Mouse (Mus musculus) left cerebral cortex, adult 2 months (tissue): Measurements from ENCODE around the gene Bcas3. TPM values are rescaled to one million over a fixed set of nuclear protein-coding genes. Genes with fewer than 3 reads are reported as not detected.

Experiments
- DNase-seq, 2 experiments: peaks; one replicate each; pipeline ENCODE4 v3.0.0; 2021 to 2022; ENCODE audit warnings: low spot score in 2 of 2, mixed read lengths in 1 of 2; ENCODE audit errors: extremely low spot score in 1 of 2
- H3K27ac ChIP-seq: fragments of 200-600 bp; 2 replicates; pipeline ENCODE4 v1.8.1; 2022
- H3K4me3 ChIP-seq: fragments of 200-600 bp; 2 replicates; pipeline ENCODE4 v1.8.1; 2022
- CTCF ChIP-seq: fragments of 200-600 bp; IDR thresholded peaks from 2 replicates; pipeline ENCODE4 v1.8.1; 2022; ENCODE audit warnings: antibody characterized with exemption, mild to moderate bottlenecking, moderate library complexity
- intact Hi-C: fragments of 180-260 bp; cut with DNase I; formaldehyde crosslinking; loops from one replicate; pipeline ENCODE4 v1.15.1; 2025
- total RNA-seq, 2 experiments: library from RNA; stranded (reverse); gene quantifications; 2 replicates each; pipeline ENCODE4 v1.2.3; 2021

Bcas3 gene
- total RNA-seq, 2 experiments from 2014 or later: 69.1 to 73.0 TPM

- no peak overlapping the region for H3K27ac ChIP-seq
- DNase-seq: no peak
- TF ChIP-seq CTCF: no peak
- H3K4me3 ChIP-seq: no peak overlapping the region
- intact Hi-C loops: no loop called here
Measured at GRCm38 (mm10) chr11:85447375-85447774, 94.4 kb downstream of the Bcas3 start.

GRCm38 (mm10) chr11:85453598-85454304 is 100.8 kb downstream of the Bcas3 start:
- no peak for TF ChIP-seq CTCF
- intact Hi-C loops: no loop called here
- no peak overlapping the region for H3K27ac ChIP-seq
- H3K4me3 ChIP-seq: no peak overlapping the region
- DNase-seq: no peak

DNA sequence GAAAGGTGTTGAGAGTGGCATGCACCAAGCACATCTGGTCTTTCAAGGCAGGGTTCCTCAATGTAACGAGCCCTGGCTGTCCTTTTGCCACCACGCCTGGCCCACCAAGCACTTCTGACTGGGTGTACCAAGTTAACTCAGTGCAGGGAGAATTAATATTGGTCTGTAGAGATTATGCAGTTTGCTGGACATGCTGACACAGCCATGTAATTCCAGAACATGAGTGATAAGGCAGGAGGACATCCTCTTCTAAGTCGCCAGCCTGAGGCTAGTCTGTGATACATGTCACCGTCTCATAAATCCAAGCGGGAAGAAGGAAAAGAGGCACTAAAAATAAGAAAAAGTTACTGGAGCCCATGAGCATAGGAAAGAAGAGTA is 101.3 kb downstream of the Bcas3 start:
- intact Hi-C loops: no loop called here
- no peak for TF ChIP-seq CTCF
- DNase-seq: no peak
- Histone ChIP-seq H3K4me3 (no peak overlapping the region), H3K27ac (no peak overlapping the region)

DNA sequence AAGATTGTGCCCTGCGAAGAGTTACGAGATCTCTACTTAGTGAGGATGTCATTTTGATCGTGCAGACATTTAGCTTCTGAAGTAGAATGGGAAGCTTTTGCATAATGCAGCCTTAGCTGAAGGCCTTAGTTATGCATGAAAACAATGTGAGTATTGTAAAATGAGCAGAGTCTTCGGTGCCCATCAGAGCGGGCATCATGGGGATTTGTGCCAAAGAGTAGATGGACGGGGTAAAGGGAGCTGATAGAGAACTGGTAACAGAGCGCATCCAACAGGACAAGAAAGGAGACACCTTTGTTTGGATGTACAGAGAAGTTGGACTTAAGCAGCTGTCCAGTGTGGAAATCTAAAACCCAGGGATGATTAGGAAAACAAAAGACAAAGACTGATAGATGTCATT is 108.6 kb downstream of the Bcas3 start:
- Histone ChIP-seq H3K4me3 (no peak overlapping the region), H3K27ac (no peak overlapping the region; the same call in 1 of the 2 replicates)
- no peak for DNase-seq
- no peak; the same call in 1 of the 2 replicates for TF ChIP-seq CTCF
- intact Hi-C loops: no loop called here

GRCm38 (mm10) chr11:85469526-85469925 is 116.6 kb downstream of the Bcas3 start:
- no peak overlapping the region for H3K4me3 ChIP-seq
- DNase-seq: peak; percentile 29 to 32
- H3K27ac ChIP-seq: no peak overlapping the region
- intact Hi-C loops: loop anchor here (5.0 kb wide), 3 partner anchors 87 to 598 kb away; no protein-coding TSS in a partner anchor
- peak; percentile 82 for TF ChIP-seq CTCF

GRCm38 (mm10) chr11:85470508-85470907 is 117.5 kb downstream of the Bcas3 start:
- H3K4me3 ChIP-seq: no peak overlapping the region
- no peak for TF ChIP-seq CTCF
- no peak overlapping the region for H3K27ac ChIP-seq
- intact Hi-C loops: loop anchor here (5.0 kb wide), 1 partner anchor 372 kb away; no protein-coding TSS in a partner anchor
- DNase-seq: no peak

DNA sequence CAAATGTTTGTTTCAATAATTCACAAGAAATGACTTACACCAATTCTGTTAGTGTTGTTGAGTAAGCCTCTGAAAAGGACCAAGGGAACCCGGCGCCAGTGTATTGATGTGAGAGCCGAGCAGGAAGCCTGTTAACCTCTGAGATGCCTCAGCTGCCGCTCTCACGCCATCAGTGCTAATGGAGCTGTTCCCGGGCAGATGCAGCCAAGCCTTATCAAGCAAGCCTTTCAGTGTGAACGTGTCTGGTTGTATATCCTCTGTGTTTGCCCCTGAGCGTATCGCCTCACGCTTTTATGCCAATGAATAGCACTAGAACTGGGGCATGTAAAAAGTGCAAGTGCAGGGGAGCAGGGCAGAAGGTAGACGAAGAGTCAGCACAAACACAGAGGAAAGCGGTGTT is 121.4 kb downstream of the Bcas3 start:
- TF ChIP-seq CTCF: no peak
- intact Hi-C loops: loop anchor here (5.0 kb wide), 1 partner anchor 368 kb away; no protein-coding TSS in a partner anchor

DNA sequence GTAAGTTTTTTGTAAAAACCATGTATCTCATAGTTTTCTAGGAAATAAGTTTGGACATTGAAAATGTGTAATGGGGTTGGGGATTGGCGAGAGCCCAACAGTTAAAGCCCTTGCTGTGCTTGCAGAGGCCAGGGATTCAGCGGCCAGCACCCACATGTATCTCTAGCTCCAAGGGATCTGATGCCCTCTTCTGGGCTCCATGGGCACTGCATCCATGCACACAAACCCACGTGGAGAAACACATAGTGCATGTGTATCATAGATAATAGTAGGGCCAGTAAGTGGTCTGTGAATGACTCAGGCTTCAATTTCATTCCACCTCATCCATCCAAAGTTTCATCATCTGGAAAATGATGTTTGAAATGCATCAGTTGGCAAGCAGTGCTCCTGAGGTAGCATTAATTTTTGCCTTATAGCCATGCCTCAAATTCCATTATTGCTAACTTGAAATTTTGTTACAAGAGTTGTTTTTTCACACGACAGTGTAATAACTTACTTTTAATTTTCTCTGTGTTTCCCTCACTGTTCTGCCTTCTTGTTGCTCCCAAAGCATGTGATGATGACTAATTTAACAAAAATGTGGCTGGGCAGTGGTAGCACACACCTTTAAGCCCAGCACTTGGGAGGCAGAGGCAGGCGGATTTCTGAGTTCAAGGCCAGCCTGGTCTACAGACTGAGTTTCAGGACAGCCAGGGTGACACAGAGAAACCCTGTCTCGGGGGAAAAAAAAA is 129.9 kb downstream of the Bcas3 start:
- no peak for DNase-seq
- peak; percentile 39 for TF ChIP-seq CTCF
- Histone ChIP-seq H3K4me3 (no peak overlapping the region), H3K27ac (no peak overlapping the region)
- intact Hi-C loops: no loop called here

More for the DNA sequence above, 121.4 kb downstream of the Bcas3 start:
- no peak for DNase-seq
- Histone ChIP-seq H3K4me3 (no peak overlapping the region), H3K27ac (no peak overlapping the region)

DNA sequence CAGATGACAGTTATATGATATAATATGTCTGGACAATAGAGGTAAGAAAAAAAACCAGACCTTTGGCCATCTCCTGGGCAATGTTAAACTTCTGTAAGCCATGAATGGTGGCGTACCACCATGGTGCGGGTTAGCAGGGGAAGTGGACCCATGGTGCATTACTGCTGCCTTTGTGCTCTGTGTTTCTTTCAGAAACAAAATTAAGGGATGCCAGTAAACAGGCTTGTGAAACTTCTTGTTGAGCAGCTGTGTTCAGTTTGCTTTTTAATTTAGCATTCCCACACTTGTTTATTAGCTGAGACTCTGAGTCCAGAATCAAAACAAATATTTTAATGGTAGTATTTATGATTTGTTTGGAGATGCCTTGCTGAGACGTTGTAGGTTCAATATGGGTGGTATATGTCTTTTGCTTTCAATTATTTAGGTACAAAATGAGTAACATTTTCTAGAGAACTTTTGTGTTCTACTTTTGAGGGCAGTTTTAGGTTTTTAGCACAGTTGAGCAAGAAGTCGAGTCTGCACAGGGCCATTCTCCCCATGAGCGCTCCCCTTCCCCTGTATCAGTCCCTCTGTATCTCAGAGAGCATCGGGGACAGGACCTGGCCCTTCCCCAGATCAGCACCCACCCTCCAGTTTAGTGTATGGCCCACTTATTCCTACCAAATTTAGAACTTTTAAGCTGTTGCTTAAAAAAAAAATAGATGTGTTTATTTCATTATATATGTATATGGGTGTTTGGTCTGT is 132.4 kb downstream of the Bcas3 start:
- TF ChIP-seq CTCF: no peak
- DNase-seq: no peak
- no peak overlapping the region for H3K4me3 ChIP-seq

GRCm38 (mm10) chr11:85487501-85487900 is 134.5 kb downstream of the Bcas3 start:
- no peak for TF ChIP-seq CTCF
- DNase-seq: no peak
- Histone ChIP-seq H3K27ac (no peak overlapping the region), H3K4me3 (no peak overlapping the region)
- intact Hi-C loops: no loop called here

More for the DNA sequence above, 132.4 kb downstream of the Bcas3 start:
- H3K27ac ChIP-seq: no peak overlapping the region
- intact Hi-C loops: no loop called here

DNA sequence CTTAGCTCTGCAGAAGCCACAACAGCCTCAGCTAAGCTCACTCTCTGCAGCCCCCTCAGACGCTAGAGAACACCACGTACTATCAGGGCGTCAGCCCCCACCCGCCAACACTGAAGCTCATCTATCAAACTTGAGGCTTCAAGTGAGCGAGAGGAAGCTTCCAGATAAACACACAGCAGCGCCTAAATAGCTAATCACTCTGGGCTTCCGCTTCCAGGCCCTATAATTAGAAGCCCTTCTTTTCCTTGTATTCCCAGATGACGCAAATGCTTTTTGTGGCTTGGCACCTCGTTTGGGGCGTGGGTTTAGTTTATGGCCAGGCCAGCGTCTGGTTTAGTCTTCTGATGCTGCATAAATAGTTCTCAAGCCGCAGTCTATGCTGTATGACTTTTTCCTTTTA is 139.3 kb downstream of the Bcas3 start:
- Histone ChIP-seq H3K27ac (peak overlapping the region; percentile 81), H3K4me3 (peak overlapping the region; percentile 15; the same call in 1 of the 2 replicates)
- intact Hi-C loops: no loop called here
- TF ChIP-seq CTCF: no peak
- peak; percentile 50 to 64 for DNase-seq

- Histone ChIP-seq H3K27ac (peak overlapping the region; percentile 81), H3K4me3 (peak overlapping the region; percentile 15; the same call in 1 of the 2 replicates)
- no peak for DNase-seq
- TF ChIP-seq CTCF: no peak
- intact Hi-C loops: no loop called here
Measured at GRCm38 (mm10) chr11:85492666-85493065, 139.7 kb downstream of the Bcas3 start.
